Mouse (Mus musculus) C2C12 (cell line): ENCODE measurements around the gene Cntnap2.

Experiments
- CEBPB ChIP-seq: IDR thresholded peaks from one replicate; pipeline ENCODE4 v1.6.1; 2011; ENCODE audit warnings: low read depth, mild to moderate bottlenecking, control low read depth, moderate library complexity
- CTCF ChIP-seq: IDR thresholded peaks from one replicate; pipeline ENCODE4 v1.5.1; 2011; ENCODE audit not compliant: control insufficient read depth, insufficient read depth, insufficient read length
- MAX ChIP-seq: IDR thresholded peaks from one replicate; pipeline ENCODE4 v1.6.1; 2011; ENCODE audit warnings: mild to moderate bottlenecking, control low read depth
- MYOD1 ChIP-seq: IDR thresholded peaks from one replicate; pipeline ENCODE4 v1.6.1; 2011; ENCODE audit warnings: low read depth; ENCODE audit not compliant: control insufficient read depth, insufficient read length
- MYOG ChIP-seq: IDR thresholded peaks from one replicate; pipeline ENCODE4 v1.6.1; 2011; ENCODE audit not compliant: control insufficient read depth, insufficient read length; ENCODE audit errors: extremely low read depth
- USF1 ChIP-seq: IDR thresholded peaks from one replicate; pipeline ENCODE4 v1.6.1; 2011; ENCODE audit warnings: low read depth, mild to moderate bottlenecking, control low read depth, moderate library complexity

DNA sequence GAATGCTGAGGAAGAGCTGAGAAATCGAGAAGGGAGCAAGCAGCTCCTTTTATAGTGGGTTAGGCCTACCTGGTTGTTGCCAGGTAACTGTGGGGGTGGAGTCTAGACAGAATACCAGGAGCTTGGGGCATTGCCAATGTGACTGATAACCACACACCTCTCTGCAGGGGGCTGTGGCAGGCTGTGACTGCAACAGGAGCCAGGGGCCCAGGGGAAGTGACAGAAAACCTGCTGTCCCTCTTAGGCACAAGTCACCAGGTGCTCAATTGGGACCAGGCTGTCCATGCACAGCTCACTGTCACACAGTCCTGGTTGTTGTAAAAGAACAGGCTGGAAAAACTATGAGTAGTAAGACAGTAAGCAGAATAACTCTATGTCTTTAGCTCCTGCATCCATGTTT is 329.9 kb downstream of the Cntnap2 start:
- TF ChIP-seq USF1 (no peak), MYOD1 (no peak), MAX (no peak), CEBPB (no peak), CTCF (no peak), MYOG (no peak)
